Mouse (Mus musculus): ENCODE measurements around the gene Rundc3a. TPM values are rescaled to one million over a fixed set of nuclear protein-coding genes. Genes with fewer than 3 reads are reported as not detected.

The Rundc3a gene
- polyA plus RNA-seq, 1 experiment, result 2.8 TPM

DNA sequence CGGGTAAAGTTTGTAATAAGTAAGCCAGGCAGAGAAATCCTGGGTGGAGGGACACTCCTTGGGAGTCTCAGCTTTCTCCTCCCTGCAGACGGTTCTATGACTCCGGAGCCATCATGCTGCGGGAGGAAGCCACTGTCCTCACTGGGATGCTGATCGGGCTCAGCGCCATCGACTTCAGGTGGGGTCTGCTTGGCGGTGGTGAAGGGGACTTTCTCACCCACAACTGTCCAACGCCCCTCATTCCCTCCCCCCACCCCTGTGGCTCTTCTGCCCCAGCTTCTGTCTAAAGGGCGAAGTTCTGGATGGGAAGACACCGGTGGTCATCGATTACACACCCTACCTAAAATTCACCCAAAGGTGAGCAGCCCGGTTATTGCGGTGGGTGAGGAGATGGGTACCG is 5.9 kb downstream of the Rundc3a start:
- WGBS, result 21% methylated on average over 15 of the region's 15 CpGs
- no peak for DNase-seq
- TF ChIP-seq CTCF (IDR thresholded peaks at IDR 0.05; ENCODE audit: insufficient read depth, low read length) (no peak), POLR2A (IDR thresholded peaks at IDR 0.05; ENCODE audit: borderline replicate concordance, extremely low read depth, low read depth, low read length) (no peak)
- Histone ChIP-seq H3K4me3 (replicated peaks; ENCODE audit: extremely low read depth, low read depth, low read length) (no peak overlapping the region), H3K4me1 (ENCODE audit: control insufficient read depth, insufficient read depth, low read length) (no peaks in the 10 kb centered on the region)

DNA sequence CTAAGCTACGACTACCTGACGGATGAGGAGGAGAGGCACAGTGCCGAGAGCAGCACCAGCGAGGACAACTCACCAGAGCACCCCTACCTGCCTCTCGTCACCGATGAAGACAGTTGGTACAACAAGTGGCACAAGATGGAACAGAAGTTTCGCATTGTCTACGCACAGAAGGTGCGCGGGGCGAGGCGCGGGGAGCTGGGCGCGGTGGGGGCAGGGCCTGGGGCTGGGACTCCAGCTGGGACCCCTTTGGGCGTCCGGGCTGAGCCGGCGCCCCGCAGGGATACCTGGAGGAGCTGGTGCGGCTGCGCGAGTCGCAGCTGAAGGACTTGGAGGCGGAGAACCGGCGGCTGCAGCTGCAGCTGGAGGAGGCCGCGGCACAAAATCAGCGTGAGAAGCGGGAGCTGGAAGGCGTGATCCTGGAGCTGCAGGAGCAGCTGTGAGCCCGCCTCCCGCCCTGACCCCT is 6.4 kb downstream of the Rundc3a start:
- WGBS, result 6% methylated on average over 33 of the region's 34 CpGs
- no peaks in the 10 kb centered on the region for H3K4me1 ChIP-seq (ENCODE audit: control insufficient read depth, insufficient read depth, low read length)
- no peak overlapping the region for H3K4me3 ChIP-seq (replicated peaks; ENCODE audit: extremely low read depth, low read depth, low read length)
- DNase-seq, result no peak
- TF ChIP-seq CTCF (IDR thresholded peaks at IDR 0.05; ENCODE audit: insufficient read depth, low read length) (no peak), POLR2A (IDR thresholded peaks at IDR 0.05; ENCODE audit: borderline replicate concordance, extremely low read depth, low read depth, low read length) (no peak)

DNA sequence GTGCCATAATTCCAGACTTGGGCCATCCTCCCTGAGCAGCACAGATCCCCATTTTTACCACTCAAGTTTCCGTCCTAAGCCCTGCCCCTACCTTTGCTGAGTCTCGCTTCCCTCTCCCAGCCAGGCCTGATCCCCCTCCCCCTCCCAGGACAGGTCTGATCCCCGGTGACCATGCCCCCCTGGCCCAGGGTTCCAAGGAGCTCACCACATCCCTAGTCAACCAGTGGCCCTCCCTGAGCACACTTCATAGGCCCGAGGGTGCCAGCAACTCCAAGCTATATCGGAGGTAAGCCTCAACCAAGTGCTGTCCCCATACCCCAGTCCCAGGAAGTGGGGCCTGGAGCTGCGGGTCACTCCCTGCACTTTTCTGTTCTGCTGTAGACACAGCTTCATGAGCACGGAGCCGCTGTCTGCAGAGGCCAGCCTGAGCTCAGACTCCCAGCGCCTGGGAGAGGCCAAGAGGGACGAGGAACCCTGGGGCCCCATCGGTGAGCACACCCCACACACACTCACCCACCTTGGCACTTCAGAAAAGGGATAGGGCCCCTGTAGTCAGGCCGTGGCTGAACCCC is 7.4 kb downstream of the Rundc3a start:
- no peaks in the 10 kb centered on the region for H3K4me1 ChIP-seq (ENCODE audit: control insufficient read depth, insufficient read depth, low read length)
- H3K4me3 ChIP-seq (replicated peaks; ENCODE audit: extremely low read depth, low read depth, low read length), result no peak overlapping the region
- no peak for DNase-seq
- TF ChIP-seq CTCF (IDR thresholded peaks at IDR 0.05; ENCODE audit: insufficient read depth, low read length) (no peak), POLR2A (IDR thresholded peaks at IDR 0.05; ENCODE audit: borderline replicate concordance, extremely low read depth, low read depth, low read length) (no peak)
- WGBS, result 23% methylated on average over 12 of the region's 12 CpGs

DNA sequence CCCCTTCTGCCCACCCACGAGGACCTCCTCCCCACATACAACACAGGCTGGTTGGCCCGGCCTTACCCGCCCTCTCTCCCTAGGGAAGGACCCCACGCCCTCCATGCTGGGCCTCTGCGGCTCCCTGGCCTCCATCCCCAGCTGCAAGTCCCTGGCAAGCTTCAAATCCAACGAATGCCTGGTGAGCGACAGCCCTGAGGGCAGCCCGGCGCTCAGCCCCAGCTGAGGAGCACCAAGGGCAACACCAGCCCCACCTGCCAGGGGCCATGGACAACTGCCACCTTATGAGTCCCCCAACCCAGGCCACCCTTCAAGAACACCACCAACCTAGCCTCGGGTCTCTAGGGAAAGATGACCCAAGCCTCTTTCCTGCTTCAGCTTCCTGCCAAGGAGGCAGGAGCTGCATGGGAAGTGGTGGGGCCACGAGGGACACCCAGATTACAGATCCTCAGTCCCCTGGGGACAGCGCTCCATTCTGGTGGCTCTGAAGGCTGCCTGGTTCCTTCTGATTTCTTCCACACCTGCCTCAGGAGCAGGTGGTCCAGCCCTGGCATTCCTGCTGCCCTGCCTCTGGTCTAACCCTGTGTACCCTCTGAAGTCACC is 8.8 kb downstream of the Rundc3a start:
- Histone ChIP-seq H3K4me3 (replicated peaks; ENCODE audit: extremely low read depth, low read depth, low read length) (no peak overlapping the region), H3K4me1 (ENCODE audit: control insufficient read depth, insufficient read depth, low read length) (no peaks in the 10 kb centered on the region)
- WGBS, result 62% methylated on average over 12 of the region's 12 CpGs
- DNase-seq, result no peak
- TF ChIP-seq POLR2A (IDR thresholded peaks at IDR 0.05; ENCODE audit: borderline replicate concordance, extremely low read depth, low read depth, low read length), result no peak
- TF ChIP-seq CTCF (IDR thresholded peaks at IDR 0.05; ENCODE audit: insufficient read depth, low read length), result no peak

DNA sequence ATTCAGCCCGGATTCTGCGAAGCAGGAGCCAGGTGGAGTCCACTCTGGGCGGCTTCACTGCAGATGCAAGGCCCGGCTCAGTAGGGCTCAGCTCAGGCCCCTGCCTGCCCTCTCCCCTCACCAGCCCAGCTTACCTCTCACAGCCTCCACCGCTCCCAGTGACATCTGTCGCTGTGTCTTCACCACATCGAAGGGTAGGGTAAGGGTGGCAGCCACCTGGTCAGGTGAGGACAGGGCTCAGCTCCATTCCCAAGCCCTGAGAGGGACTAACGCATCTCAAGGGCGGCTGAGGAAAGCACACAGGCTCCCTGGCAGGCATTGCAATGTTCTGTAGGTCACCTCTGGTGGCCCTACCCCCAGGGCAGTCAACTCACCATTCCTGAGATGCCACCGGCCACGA is 10.5 kb downstream of the Rundc3a start:
- WGBS, result 98% methylated on average over 11 of the region's 11 CpGs
- TF ChIP-seq POLR2A (IDR thresholded peaks at IDR 0.05; ENCODE audit: borderline replicate concordance, extremely low read depth, low read depth, low read length), result no peak

DNA sequence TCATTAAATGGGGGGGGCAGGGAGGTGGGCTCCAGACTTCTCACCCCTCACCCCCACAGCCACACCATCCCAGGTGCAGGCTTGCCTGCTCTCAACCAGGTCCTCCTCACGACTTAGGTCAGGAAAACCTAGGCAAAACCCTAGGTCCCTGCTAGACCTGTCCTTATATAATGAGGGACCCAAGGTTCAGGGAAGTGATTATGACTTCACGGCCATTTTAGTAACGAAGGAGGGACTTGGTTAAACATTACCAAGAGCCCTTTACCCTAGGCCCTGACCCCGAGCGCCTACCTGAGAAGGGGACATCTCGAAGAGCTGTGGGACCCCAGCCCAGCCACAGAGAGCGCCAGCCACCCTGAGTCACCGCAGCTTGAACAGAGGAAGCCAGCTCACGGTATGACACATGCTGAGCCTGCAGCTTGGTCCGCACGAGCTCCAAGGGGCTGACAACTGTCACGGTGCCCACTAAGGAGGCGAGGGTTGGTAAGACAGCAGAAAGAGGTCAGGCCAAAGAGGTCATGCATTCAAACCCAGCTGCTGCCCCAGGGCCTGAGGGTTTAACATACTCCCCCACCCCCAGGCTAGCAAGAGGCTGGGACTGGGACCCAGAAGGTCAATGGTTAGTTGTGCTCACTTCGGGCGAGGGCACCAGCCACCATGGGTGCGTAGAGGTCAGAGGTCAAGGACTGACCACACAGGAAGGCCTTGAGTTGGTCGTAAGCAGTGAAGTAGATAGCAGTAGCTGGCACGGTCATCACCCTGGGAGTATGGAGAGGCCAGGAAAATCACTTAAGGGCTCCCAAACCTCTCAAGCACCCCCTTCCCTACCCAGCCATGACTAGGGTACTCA is 11.2 kb downstream of the Rundc3a start:
- no peaks in the 10 kb centered on the region for H3K4me1 ChIP-seq (ENCODE audit: control insufficient read depth, insufficient read depth, low read length)
- no peak for DNase-seq
- TF ChIP-seq POLR2A (IDR thresholded peaks at IDR 0.05; ENCODE audit: borderline replicate concordance, extremely low read depth, low read depth, low read length) (no peak), CTCF (IDR thresholded peaks at IDR 0.05; ENCODE audit: insufficient read depth, low read length) (no peak)
- WGBS, result 79% methylated on average over 18 of the region's 18 CpGs
- H3K4me3 ChIP-seq (replicated peaks; ENCODE audit: extremely low read depth, low read depth, low read length), result no peak overlapping the region

More for the DNA sequence above, 10.5 kb downstream of the Rundc3a start:
- Histone ChIP-seq H3K4me1 (ENCODE audit: control insufficient read depth, insufficient read depth, low read length) (no peaks in the 10 kb centered on the region), H3K4me3 (replicated peaks; ENCODE audit: extremely low read depth, low read depth, low read length) (no peak overlapping the region)
- no peak for DNase-seq

DNA sequence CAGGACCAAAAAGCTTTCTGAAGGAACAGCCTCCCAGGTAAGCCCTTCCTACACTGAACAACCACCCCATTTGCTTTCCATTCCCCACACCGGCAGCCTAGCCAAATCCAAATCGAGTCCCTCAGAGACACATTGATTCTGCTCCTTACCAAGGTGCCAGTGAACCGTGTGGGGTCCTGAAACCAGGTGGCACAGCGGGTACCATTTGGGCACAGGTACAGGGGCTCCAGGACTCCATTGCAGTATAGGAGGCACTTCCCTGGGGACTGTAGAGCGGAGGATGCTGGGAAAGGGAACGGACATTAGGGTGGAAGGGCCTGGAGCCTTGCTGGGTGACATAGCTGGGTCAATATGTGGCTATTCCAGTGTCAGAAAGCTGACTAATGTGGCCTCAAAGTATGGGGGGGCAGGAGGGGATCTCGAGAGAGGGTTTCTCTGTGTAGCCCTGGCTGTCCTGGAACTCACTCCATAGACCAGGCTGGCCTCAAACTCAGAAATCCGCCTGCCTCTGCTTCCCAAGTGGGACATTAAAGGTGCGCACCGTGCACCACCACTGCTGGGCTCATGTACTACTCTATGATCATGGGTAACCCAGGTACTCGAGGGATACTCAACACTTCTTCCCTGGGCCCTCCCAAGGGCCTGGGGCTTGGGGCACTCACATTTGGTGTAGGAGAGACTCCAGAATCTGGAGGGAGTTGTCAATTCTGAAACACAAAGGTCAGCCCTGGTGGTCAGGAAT is 12.5 kb downstream of the Rundc3a start:
- Histone ChIP-seq H3K4me3 (replicated peaks; ENCODE audit: extremely low read depth, low read depth, low read length) (no peak overlapping the region), H3K4me1 (ENCODE audit: control insufficient read depth, insufficient read depth, low read length) (no peaks in the 10 kb centered on the region)
- DNase-seq, result no peak
- no peak for TF ChIP-seq CTCF (IDR thresholded peaks at IDR 0.05; ENCODE audit: insufficient read depth, low read length)
- no peak for TF ChIP-seq POLR2A (IDR thresholded peaks at IDR 0.05; ENCODE audit: borderline replicate concordance, extremely low read depth, low read depth, low read length)
- WGBS, result 80% methylated on average over 11 of the region's 11 CpGs

DNA sequence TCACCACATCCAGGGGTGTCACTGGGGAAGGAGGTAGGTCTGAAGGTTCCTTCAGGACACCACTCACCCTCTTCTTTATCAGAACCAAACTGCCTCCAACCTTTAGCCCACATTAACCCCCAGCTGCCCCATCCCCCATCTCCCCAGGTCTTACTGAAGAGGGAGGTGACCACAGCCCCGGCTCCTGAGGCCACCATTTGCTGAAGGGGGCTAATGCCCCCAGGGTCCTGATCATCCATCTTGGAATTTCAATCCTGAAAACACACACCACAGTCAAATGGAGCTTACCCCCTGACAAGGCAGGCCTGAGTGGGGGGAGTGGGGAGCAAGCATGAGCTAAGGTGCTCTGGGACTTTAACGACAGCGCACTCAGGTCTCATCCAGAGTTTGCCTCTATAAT is 13.2 kb downstream of the Rundc3a start:
- 19% methylated on average over 3 of the region's 3 CpGs for WGBS
- TF ChIP-seq CTCF (IDR thresholded peaks at IDR 0.05; ENCODE audit: insufficient read depth, low read length) (no peak), POLR2A (IDR thresholded peaks at IDR 0.05; ENCODE audit: borderline replicate concordance, extremely low read depth, low read depth, low read length) (no peak)

More for the DNA sequence above, 13.2 kb downstream of the Rundc3a start:
- DNase-seq, result no peak
- Histone ChIP-seq H3K4me1 (ENCODE audit: control insufficient read depth, insufficient read depth, low read length) (no peaks in the 10 kb centered on the region), H3K4me3 (replicated peaks; ENCODE audit: extremely low read depth, low read depth, low read length) (no peak overlapping the region)

Measured in lung, adult 2 months (tissue).